19 mouse cellular contexts compared by ENCODE assay signal in the genomic region with DNA sequence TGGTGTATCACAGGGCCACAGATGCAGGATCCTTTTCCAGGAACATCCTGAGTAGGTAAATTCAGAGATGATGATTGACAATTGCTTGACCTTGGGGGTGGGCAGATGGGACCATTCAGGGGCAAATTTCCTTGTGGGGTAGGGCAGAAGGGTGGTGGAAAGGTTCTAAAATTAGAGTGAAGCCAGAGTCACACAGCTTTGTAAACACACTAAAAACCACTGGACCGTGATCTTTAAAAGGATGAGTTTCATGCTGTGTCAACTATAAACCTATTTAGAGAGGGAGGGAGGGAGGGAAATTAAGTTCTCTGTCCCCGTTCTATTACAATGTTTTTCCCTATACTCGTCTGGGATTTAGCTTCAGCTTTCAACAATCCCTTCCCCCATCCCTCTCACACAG.
"Had no signal": no experiment of that assay in that cellular context is flagged by ENCODE, and none has a peak within 500 bp of the region (broad histone marks: within the 10 kb centered on the region; RNA-seq: fewer than 3 reads in every experiment).

No protein-coding gene starts in this region.

- H3K9ac ChIP-seq: lung, embryonic 14.5 days; midbrain, embryonic 12.5 days; neural tube, embryonic 13.5 days; neural tube, embryonic 15.5 days had no signal

- DNase-seq: lung, adult 18-20 months; lung, embryonic 14.5 days; lung, postnatal 10 days; lung, postnatal 4 days; midbrain, embryonic 14.5 days; retina, postnatal 1 day; right cerebral cortex, adult 18-20 months; right cerebral cortex, postnatal 25 days; right cerebral cortex, postnatal 4 days; spleen, adult 18-20 months; thymus, adult 18-20 months; thymus, postnatal 14 days; thymus, postnatal 36 days had no signal

- H3K4me3 ChIP-seq: midbrain, embryonic 10.5 days; midbrain, embryonic 12.5 days; myocyte; neural tube, embryonic 13.5 days; neural tube, embryonic 15.5 days had no signal

- H3K36me3 ChIP-seq: midbrain, embryonic 10.5 days; midbrain, embryonic 12.5 days; neural tube, embryonic 13.5 days; neural tube, embryonic 15.5 days had no signal

- H3K27me3 ChIP-seq: neural tube, embryonic 13.5 days; neural tube, embryonic 15.5 days had no signal

- ATAC-seq: midbrain, embryonic 16.5 days had no signal

- H3K27ac ChIP-seq: midbrain, embryonic 10.5 days; midbrain, embryonic 12.5 days; neural tube, embryonic 13.5 days; neural tube, embryonic 15.5 days had no signal

- H3K4me1 ChIP-seq: midbrain, embryonic 12.5 days; neural tube, embryonic 13.5 days; neural tube, embryonic 15.5 days had no signal

- H3K4me2 ChIP-seq: lung, embryonic 14.5 days; midbrain, embryonic 12.5 days; neural tube, embryonic 13.5 days; neural tube, embryonic 15.5 days had no signal
